Mouse (Mus musculus): Measurements from ENCODE around the gene Sec63.
A peak's percentile ranks its signal among the peaks of the same experiment; 100 is the strongest.

Gene Sec63

DNA sequence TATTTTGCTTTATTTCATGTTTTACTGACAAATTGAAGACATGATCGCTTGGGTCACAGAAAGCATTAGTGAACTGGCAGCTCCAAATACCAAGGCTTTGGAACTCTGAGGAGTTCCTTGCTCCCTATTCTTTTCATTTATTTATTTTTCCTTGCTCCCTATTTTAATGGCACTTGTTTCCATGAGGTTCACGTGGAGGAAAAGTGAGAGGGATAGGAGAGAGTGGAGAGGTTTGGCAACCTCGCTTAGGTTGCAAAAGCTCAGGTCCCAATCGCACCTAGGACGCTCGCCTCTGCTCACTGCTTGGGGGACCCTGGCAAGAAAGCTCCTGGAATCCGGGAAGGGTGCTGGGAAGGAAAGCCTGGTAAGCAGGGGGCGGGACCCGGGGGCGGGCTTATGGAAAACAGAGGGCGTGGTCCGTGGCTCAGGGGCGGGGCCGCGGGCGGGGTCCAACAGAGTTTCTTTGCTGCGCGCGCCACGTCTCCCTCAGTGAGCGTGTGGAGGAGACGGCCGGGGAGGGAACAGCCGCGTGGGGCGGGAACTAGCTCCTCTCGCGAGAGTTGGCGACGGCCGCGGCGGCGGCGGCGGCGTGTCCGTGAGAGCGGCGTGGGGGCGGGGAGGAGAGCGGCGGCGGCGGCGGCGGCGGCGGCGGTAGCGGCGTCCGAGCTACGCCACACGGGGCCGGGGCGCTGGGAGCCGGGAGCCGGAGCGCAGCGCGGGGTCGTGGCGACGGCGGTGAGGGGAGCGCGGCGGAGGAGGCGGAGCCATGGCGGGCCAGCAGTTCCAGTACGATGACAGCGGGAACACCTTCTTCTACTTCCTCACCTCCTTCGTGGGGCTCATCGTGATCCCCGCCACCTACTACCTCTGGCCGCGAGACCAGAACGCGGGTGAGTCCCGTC lies at the start of gene Sec63:
Sec63 (plus strand) TSS at position 498 of the 902 bp plus-strand sequence.
- DNase-seq (ENCODE audit: low spot score in 2 of 2), result peak; percentile 98 to 99

GRCm38 (mm10) chr10:42714676-42715075 lies 46.6 kb upstream of the Sec63 start:
- DNase-seq (ENCODE audit: low spot score in 2 of 2), result no peak

- DNase-seq (ENCODE audit: low spot score in 2 of 2), result no peak
Measured at GRCm38 (mm10) chr10:42715366-42716035, 45.8 kb upstream of the Sec63 start.

DNA sequence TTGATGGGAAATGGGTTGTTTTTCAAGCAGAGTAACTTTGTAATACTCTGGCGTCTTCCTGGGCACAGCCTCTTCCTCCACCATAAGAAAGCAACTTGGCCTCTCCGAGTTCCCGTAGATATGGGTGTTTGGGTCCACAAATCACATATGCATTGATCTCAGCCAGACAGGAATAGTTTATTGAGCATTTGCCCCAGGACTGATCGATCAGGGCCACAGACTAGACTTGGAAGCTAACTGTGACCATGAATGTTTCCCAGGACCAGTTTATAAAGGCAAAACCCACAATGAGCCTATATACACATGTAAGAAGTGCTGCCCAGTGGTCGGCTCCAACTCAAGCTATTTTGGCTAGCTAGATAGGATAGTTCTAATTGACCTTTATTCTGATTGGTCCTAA lies 39.2 kb upstream of the Sec63 start:
- no peak for DNase-seq (ENCODE audit: low spot score in 2 of 2)

DNA sequence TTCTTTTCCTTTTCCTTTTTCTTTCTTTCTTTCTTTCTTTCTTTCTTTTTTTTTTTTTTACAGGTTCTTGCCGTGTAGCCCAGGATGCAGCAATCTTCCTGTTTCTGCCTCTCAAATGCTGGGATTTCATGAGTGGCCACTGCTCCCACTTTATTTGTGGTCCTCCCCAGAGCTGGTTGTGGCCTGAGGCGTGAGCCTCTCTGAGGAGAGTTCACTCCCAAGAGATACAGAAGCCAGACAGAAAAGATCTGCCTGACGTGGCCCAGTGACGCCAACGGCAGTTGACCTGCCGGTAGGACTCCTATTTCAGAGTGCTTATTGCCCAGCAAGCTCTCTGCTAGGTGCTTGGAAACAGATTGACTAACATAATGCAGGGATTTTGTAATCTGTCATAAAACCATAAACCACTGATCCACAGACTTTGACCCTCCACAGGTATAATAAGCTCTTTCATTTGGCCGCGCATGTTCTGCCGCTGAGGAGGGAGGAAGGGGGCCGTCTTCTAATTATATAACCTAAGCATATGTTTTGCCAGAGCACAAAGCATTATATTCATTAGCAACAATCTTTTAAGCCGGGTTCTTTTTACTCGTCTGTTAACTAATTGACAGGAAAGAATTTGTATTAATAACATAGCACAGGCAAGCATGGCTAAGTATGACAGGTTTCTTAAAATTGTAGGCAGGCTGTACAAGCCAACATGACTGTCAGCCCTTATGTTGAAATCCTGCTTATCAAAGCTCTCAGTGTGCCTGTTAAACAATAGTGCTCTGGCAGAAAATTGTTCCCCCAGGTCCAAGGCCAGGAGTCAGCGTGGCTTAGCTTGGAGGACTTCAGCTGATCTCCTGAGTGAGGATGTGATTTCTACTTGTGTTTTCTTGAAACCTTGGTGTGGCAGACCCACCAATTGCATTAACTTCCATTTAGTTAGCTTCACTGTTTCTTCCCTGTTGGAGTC lies 37.7 kb upstream of the Sec63 start:
- no peak for DNase-seq (ENCODE audit: low spot score in 2 of 2)

DNA sequence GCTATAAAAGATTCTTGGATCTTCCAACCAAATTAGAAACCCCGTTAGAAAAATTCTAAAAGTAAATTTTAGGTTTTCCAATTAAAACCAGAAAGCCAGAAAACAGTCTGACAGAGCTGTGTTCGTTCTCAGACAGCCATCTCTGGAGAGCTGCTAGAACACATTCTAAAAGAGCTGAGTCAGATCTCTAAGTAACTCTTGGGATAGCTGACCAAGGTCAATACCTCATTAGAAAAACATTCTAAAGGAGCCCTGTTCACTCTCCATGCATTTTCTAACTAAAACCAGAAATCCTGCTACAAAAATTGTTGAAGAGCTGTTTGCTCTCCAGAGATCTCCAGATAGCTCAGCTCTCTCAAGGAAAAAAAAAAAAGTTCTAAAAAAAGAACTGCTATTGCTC lies 31.7 kb upstream of the Sec63 start:
- no peak for DNase-seq (ENCODE audit: low spot score in 2 of 2)

DNA sequence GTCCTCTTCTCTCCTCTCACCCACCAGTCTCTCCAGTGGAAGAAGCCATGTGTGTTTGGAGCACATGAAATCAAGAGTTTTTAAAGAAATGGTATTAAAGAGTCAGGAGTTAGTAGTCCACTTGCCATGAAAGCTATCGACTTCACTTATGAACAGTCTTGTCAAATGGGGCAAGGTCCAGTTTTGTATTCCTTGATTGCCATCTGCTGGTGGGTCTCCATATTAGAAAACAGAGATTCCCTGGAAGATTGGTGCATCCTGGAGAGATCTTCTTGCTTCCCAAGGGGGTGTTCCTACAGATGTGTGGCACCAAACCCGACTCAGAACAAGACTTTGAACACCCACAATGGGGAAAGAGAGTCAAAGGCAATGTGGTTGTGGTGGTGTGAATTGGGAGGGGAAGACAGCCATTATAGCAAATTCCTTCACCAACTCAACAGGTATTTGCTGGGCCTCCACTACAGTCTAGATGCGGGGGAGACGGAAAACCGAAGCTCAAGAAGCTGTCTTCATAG lies 26.7 kb upstream of the Sec63 start:
- DNase-seq (ENCODE audit: low spot score in 2 of 2), result peak; percentile 50 to 71

DNA sequence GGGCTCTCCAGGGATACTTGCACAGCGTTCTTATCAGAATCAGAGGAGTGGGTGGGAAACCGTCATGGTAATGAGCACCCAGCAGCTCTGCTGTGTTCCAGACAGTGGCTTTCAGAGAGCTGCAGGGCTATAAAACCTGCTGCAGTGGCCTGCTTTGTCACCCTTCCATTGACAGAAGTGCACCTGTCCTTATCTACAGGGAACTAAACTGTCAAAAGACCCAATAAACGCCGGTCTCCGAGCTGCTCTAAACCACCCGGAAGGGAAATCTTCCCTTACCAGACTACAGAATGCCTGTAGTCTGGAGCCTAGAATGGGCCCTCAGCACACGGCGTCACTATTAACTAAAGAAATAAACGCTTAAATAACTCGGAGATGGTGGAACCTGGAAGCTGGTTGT lies 9.5 kb upstream of the Sec63 start:
- no peak for DNase-seq (ENCODE audit: low spot score in 2 of 2)

- DNase-seq (ENCODE audit: low spot score in 2 of 2), result no peak
Measured at GRCm38 (mm10) chr10:42754341-42754740, 7.0 kb upstream of the Sec63 start.

DNA sequence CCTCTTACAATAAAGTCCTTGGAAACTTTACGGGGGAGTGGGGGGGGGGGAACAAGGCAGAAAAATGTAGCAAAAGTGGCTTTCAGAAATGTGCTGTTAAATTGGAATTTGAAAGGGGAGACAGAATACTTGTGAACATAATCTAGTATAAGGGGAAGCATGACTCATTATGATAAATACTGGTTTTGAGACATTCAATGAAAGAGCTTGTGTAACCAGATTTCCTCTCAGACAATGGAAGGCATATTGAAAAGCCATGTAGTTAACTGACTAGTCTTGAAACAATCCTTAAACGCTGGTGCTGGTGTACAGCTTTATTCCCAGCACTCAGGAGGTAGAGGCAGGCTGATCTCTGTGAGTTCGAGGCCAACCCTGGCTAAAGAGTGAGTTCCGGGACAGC lies 1.6 kb upstream of the Sec63 start:
- DNase-seq (ENCODE audit: low spot score in 2 of 2), result no peak

- DNase-seq (ENCODE audit: low spot score in 2 of 2), result no peak
Measured at GRCm38 (mm10) chr10:42760329-42760728, 967 bp upstream of the Sec63 start.

DNA sequence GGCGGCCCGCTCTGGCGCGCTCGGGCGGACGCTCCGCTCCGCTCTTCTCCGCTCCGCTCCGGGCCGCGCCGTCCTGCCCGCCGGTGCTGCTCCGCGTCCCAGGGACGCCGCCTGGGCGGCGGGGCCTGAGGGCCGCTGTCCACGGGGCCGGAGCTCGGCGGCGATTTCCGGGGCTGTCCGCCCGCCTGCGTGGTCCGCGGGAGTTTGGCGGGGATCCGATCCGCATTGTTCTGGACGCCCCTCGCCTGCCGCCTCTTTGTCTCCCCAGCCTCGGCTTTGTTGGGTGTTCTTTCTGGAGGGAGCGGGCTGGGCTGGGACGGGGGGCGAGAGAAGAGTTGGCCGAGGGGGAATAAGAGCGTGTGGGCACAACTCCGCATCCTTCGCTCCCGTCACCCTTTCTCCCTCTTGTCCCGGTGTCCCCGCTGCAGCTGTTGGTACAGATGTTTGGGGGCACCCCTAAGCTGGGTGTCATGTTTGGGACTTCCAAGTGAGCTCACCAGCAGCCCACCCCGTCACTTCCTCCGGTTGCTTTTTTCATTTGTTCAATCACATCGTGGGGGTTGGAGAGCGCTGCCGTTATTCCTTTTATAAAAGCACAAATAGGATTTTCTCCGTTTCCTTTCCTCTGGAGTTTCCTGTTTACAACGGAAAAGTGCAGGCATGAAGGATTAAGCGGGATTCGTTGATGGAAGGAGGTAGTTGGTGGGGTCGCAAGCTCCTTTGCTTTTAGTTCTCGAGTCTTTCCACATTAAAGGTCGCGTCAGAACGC lies 789 bp downstream of the Sec63 start:
- DNase-seq (ENCODE audit: low spot score in 2 of 2), result peak; percentile 23 to 38

- peak in 1 of 2 experiments; percentile 35 for DNase-seq (ENCODE audit: low spot score in 2 of 2)
Measured at GRCm38 (mm10) chr10:42762670-42763058, 1.4 kb downstream of the Sec63 start.

GRCm38 (mm10) chr10:42763246-42763645 lies 1.9 kb downstream of the Sec63 start:
- DNase-seq (ENCODE audit: low spot score in 2 of 2), result no peak

DNA sequence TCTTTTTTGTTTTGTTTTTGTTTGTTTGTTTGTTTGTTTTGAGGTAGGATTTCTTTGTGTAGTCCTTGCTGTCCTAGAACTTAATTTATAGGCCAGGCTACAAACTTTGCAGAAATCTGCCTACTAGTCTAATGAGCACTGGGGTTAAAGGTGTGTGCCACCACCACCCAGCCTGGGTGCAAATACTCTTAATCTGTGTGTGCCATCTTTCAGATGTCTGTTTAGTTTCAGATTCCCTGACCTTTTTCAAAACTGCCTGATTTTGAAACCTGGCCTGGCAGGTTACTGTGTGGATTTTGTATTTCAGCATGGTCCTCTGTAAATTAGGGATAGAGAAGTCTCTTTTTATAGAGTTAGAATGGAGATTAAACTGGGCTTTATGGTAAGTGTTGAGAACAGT lies 4.0 kb downstream of the Sec63 start:
- no peak for DNase-seq (ENCODE audit: low spot score in 2 of 2)

- no peak for DNase-seq (ENCODE audit: low spot score in 2 of 2)
Measured at GRCm38 (mm10) chr10:42775450-42775849, 14.2 kb downstream of the Sec63 start.

DNA sequence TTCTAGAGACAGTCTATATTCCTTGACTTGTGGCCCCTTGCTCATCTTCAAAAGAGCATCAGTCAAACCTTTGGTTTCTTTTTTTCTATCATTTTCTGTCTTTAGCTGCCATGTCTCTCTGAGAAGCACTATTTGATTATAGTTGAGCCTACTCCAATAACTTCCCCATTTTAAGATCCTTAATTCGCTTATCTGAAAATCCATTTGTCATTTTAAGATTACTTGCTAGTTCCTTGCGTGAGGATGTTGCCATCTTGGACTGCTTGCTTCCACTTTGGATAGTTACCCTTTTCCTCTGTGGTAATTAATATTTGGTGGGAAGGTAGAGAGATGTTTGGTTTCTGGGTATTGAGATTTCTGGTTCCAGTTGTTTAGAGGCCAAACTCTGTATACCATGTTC lies 19.5 kb downstream of the Sec63 start:
- DNase-seq (ENCODE audit: low spot score in 2 of 2), result no peak

DNA sequence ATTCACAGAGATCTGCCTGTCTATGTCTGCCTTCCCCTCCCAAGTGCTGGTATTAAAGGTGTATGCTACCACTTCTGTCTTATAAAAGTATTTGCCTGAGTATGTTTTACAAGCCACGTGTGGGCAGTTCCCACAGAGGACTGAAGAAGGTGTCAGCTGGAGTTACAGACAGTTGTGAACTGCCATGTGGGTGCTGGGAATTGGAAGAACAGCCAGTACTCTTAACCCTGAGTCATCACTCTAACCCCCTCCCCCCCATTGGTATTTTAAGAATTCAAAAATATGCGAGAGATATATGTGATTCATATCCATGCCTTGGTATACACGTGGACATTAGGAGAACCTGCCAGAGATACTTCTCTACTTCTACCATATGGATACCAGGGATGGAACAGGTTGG lies 20.4 kb downstream of the Sec63 start:
- peak; percentile 29 to 41 for DNase-seq (ENCODE audit: low spot score in 2 of 2)

GRCm38 (mm10) chr10:42800922-42801321 lies 39.6 kb downstream of the Sec63 start:
- DNase-seq (ENCODE audit: low spot score in 2 of 2), result no peak

- no peak for DNase-seq (ENCODE audit: low spot score in 2 of 2)
Measured at GRCm38 (mm10) chr10:42825923-42826322, 64.6 kb downstream of the Sec63 start.

- no peak for DNase-seq (ENCODE audit: low spot score in 2 of 2)
Measured at GRCm38 (mm10) chr10:42827155-42827554, 65.9 kb downstream of the Sec63 start.
